Mouse (Mus musculus) heart, embryonic 15.5 days (tissue): ENCODE results near the gene Cdk17. TPM values are rescaled to one million over a fixed set of nuclear protein-coding genes. Genes with fewer than 3 reads are reported as not detected.

ENCODE experiments used
- ATAC-seq: fragments of 200-750 bp; cut with Nextera tagmentation; replicated peaks from 2 replicates; pipeline ENCODE4 v1.8.0; 2017; ENCODE audit warnings: low read depth, moderate TSS enrichment; ENCODE audit not compliant: insufficient number of reproducible peaks, insufficient read depth, low FRiP score
- H3K27ac ChIP-seq: fragments of 300-500 bp; sonication (generic); 2 replicates; pipeline ENCODE4 v1.5.1; 2015; ENCODE audit warnings: mild to moderate bottlenecking, inconsistent platforms
- H3K27me3 ChIP-seq: fragments of 300-500 bp; sonication (generic); 2 replicates; pipeline ENCODE4 v1.6.1; 2015; ENCODE audit warnings: inconsistent platforms
- H3K36me3 ChIP-seq: fragments of 300-500 bp; sonication (generic); 2 replicates; pipeline ENCODE4 v1.6.1; 2015; ENCODE audit warnings: mild to moderate bottlenecking, inconsistent platforms
- H3K4me1 ChIP-seq: fragments of 300-500 bp; sonication (generic); replicated peaks from 2 replicates; pipeline ENCODE4 v1.6.1; 2015; ENCODE audit warnings: inconsistent platforms
- H3K4me2 ChIP-seq: fragments of 300-500 bp; sonication (generic); 2 replicates; pipeline ENCODE4 v1.6.1; 2015; ENCODE audit warnings: inconsistent platforms, mild to moderate bottlenecking, moderate library complexity
- H3K4me3 ChIP-seq: fragments of 300-500 bp; sonication (generic); 2 replicates; pipeline ENCODE4 v1.5.1; 2015; ENCODE audit warnings: mild to moderate bottlenecking, inconsistent platforms
- H3K9ac ChIP-seq: fragments of 300-500 bp; sonication (generic); 2 replicates; pipeline ENCODE4 v1.6.1; 2015; ENCODE audit warnings: mild to moderate bottlenecking, inconsistent platforms
- H3K9me3 ChIP-seq: fragments of 300-500 bp; sonication (generic); replicated peaks from 2 replicates; pipeline ENCODE4 v1.6.1; 2016; ENCODE audit warnings: inconsistent platforms
- WGBS: fragments of 180-500 bp; shearing (Covaris S2); methylation state at CpG from one replicate; pipeline ENCODE4 v1.1.7; 2015; ENCODE audit warnings: mixed read lengths; 5-methylcytosine and 5-hydroxymethylcytosine counted together
- polyA plus RNA-seq: library from polyadenylated mRNA; unstranded; fragments of >200 nt; fragmentation: Nextera tagmentation; extraction: Ambion mirVana; gene quantifications from 2 replicates; pipeline ENCODE4 v1.2.1, GENCODE M21; 2015

Gene Cdk17
- polyA plus RNA-seq, 1 experiment from 2014 or later, result 16.7 TPM

- Histone ChIP-seq H3K36me3 (no peaks in the 10 kb centered on the region), H3K4me2 (peak overlapping the region; percentile 26), H3K27me3 (no peaks in the 10 kb centered on the region), H3K9ac (no peak overlapping the region), H3K27ac (peak overlapping the region; percentile 75), H3K4me1 (0 out of 2 replicates have a peak, but pooled peaks cover 2% of the 10 kb centered on the region), H3K9me3 (no peaks in the 10 kb centered on the region), H3K4me3 (no peak overlapping the region)
- peak; percentile 66 for ATAC-seq
- WGBS, result 42% methylated on average over 12 of the region's 12 CpGs
Measured at GRCm38 (mm10) chr10:93123957-93124613, 36.6 kb upstream of the Cdk17 start.

- Histone ChIP-seq H3K27ac (no peak overlapping the region), H3K27me3 (no peaks in the 10 kb centered on the region), H3K36me3 (no peaks in the 10 kb centered on the region), H3K4me2 (no peak overlapping the region), H3K4me3 (no peak overlapping the region), H3K4me1 (0 out of 2 replicates have a peak, but pooled peaks cover 2% of the 10 kb centered on the region), H3K9me3 (no peaks in the 10 kb centered on the region), H3K9ac (no peak overlapping the region)
- ATAC-seq, result no peak
- 72% methylated on average over 3 of the region's 3 CpGs for WGBS
Measured at GRCm38 (mm10) chr10:93126025-93126424, 34.6 kb upstream of the Cdk17 start.

DNA sequence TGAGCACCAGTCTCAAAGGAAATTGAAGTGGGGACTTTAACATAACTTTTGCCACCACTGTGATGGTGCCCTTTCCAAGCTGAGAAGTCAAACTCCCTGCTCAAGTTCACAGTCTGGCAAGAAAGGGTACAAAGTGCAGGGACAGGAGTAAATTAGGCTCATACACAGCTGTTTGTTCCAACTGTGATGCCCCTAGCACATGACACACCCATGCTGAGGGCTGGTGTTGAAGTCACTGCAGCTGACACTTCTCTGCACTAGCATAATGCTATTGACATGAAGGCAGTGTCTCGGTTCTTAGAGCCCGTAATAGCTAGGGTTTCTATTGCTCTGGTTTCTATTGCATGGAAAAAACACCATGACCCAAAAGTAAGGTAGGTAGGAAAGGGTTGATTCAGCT is 32.1 kb upstream of the Cdk17 start:
- no peaks in the 10 kb centered on the region for H3K27me3 ChIP-seq
- WGBS, result 80% methylated on average over 2 of the region's 2 CpGs

DNA sequence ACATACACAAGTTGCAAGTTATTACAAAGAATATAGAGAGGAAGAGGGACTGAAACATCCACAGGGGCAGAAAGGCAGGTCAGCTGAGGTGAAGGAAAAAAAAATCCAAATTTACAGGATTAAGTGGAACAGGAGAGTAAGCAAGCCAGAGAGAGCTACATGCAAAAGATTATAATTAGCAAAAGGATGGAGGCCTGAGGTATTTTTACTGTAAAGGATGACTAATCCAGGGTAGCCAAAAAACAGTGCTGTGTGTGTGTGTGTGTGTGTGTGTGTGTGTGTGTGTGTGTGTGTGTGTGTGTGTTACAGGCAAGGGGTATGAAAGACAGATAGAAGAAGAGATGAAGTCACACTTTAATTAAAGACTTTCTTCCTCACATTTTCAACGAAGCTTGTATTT is 31.3 kb upstream of the Cdk17 start:
- no peak for ATAC-seq
- no peaks in the 10 kb centered on the region for H3K27me3 ChIP-seq
- H3K4me2 ChIP-seq, result no peak overlapping the region
- H3K27ac ChIP-seq, result no peak overlapping the region
- H3K4me3 ChIP-seq, result no peak overlapping the region
- 69% methylated on average over 1 of the region's 1 CpGs for whole genome bisulfite sequencing
- H3K4me1 ChIP-seq, result no peaks in the 10 kb centered on the region
- H3K36me3 ChIP-seq, result no peaks in the 10 kb centered on the region
- no peak overlapping the region for H3K9ac ChIP-seq
- no peaks in the 10 kb centered on the region for H3K9me3 ChIP-seq

More for the DNA sequence above, 32.1 kb upstream of the Cdk17 start:
- no peak for ATAC-seq
- Histone ChIP-seq H3K27ac (no peak overlapping the region), H3K36me3 (no peaks in the 10 kb centered on the region), H3K4me2 (no peak overlapping the region), H3K9me3 (no peaks in the 10 kb centered on the region), H3K4me3 (no peak overlapping the region), H3K9ac (no peak overlapping the region), H3K4me1 (no peaks in the 10 kb centered on the region)

GRCm38 (mm10) chr10:93129904-93130455 is 30.7 kb upstream of the Cdk17 start:
- no peaks in the 10 kb centered on the region for H3K27me3 ChIP-seq
- no peak overlapping the region for H3K4me3 ChIP-seq
- no peaks in the 10 kb centered on the region for H3K4me1 ChIP-seq
- H3K9me3 ChIP-seq, result no peaks in the 10 kb centered on the region
- H3K36me3 ChIP-seq, result no peaks in the 10 kb centered on the region
- no peak overlapping the region for H3K27ac ChIP-seq
- no peak overlapping the region for H3K9ac ChIP-seq
- ATAC-seq, result no peak
- WGBS, result 75% methylated on average over 9 of the region's 9 CpGs
- H3K4me2 ChIP-seq, result no peak overlapping the region

- Histone ChIP-seq H3K9ac (no peak overlapping the region), H3K27me3 (no peaks in the 10 kb centered on the region), H3K36me3 (no peaks in the 10 kb centered on the region), H3K4me2 (no peak overlapping the region), H3K4me3 (no peak overlapping the region), H3K4me1 (no peaks in the 10 kb centered on the region), H3K27ac (no peak overlapping the region), H3K9me3 (no peaks in the 10 kb centered on the region)
- no peak for ATAC-seq
- 67% methylated on average over 10 of the region's 10 CpGs for WGBS
Measured at GRCm38 (mm10) chr10:93130456-93130940, 30.2 kb upstream of the Cdk17 start.

- ATAC-seq, result no peak
- H3K4me1 ChIP-seq, result no peaks in the 10 kb centered on the region
Measured at GRCm38 (mm10) chr10:93131865-93132566, 28.7 kb upstream of the Cdk17 start.

DNA sequence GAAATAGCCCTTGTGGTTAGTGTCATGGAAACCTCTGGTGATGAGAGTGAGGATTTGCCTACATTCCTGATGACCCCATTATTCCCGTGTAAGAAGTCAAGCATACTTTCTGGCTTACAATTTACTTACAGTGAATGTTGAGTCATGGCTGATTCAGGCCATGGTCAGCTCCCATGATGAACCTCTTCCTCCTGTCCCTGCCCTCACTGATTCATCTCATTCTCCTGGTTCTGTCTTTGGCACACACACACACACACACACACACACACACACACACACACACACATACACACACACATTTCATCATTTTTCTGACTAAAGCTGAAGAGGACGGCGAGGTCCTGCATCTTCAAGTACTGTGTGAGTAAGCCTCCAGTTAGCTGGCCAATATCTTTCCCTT is 21.9 kb upstream of the Cdk17 start:
- peaks cover 6% of the 10 kb centered on the region; the same call in 1 of the 2 replicates for H3K4me1 ChIP-seq
- no peak for ATAC-seq
- H3K9me3 ChIP-seq, result no peaks in the 10 kb centered on the region
- H3K4me3 ChIP-seq, result no peak overlapping the region
- H3K4me2 ChIP-seq, result no peak overlapping the region
- H3K9ac ChIP-seq, result no peak overlapping the region
- H3K27ac ChIP-seq, result no peak overlapping the region
- H3K27me3 ChIP-seq, result no peaks in the 10 kb centered on the region
- 76% methylated on average over 3 of the region's 3 CpGs for WGBS
- no peaks in the 10 kb centered on the region for H3K36me3 ChIP-seq

More at GRCm38 (mm10) chr10:93131865-93132566, 28.7 kb upstream of the Cdk17 start:
- no peak overlapping the region for H3K4me2 ChIP-seq
- H3K27ac ChIP-seq, result no peak overlapping the region
- H3K27me3 ChIP-seq, result no peaks in the 10 kb centered on the region
- H3K9me3 ChIP-seq, result no peaks in the 10 kb centered on the region
- no peaks in the 10 kb centered on the region for H3K36me3 ChIP-seq
- H3K4me3 ChIP-seq, result no peak overlapping the region
- 80% methylated on average over 9 of the region's 9 CpGs for WGBS
- no peak overlapping the region for H3K9ac ChIP-seq

DNA sequence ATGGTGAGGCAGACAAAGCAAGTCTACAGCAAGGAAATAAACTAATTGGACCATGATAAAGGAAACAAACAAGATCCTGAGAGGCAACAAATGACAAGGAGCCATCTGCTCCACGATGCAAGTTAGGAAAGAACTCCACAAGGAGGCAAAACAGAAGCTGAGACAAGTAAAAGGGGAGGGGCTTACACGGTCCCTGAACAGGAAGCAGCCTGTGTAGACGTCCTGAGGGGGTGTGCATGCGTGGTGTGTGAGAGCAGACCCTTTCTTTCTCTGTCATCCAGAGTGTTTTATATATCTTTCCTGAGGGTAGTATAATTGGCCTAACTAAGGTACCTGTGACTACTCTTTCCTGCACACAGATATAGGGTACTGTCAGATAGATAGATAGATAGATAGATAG is 19.9 kb upstream of the Cdk17 start:
- WGBS, result 44% methylated on average over 4 of the region's 4 CpGs
- Histone ChIP-seq H3K36me3 (no peaks in the 10 kb centered on the region), H3K27ac (no peak overlapping the region), H3K9me3 (no peaks in the 10 kb centered on the region), H3K4me1 (peaks cover 8% of the 10 kb centered on the region; the same call in 1 of the 2 replicates), H3K4me2 (no peak overlapping the region), H3K9ac (no peak overlapping the region), H3K27me3 (no peaks in the 10 kb centered on the region), H3K4me3 (no peak overlapping the region)
- no peak for ATAC-seq

DNA sequence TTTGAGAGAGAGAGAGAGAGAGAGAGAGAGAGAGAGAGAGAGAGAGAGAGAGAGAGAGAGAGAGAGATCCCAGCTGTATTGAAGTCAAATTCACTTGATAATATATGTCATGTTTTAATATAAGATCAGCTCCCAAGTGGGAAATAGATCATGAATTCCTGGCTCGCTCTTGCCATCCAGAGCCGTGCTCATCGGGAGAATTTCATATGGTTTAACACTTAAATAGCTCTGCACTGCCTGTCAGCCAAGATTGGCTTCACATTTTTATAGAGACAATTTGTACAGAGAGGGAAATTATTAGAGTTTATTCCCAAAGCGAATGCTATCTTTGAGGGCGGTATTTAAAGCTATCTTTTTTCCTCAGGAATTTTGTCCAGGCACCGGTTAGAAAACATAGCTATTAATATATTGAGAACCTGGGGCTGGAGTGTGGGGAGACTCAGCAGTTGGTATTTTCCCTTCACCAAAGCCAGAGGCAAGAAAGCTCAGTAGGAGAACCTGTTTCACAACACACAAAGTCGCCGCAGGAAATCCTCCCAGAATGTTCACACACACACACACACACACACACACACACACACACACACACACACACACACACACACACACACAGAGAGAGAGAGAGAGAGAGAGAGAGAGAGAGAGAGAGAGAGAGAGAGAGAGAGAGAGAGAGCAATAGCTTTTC is 17.9 kb upstream of the Cdk17 start:
- Histone ChIP-seq H3K4me2 (peak overlapping the region; percentile 60), H3K36me3 (no peaks in the 10 kb centered on the region), H3K27ac (no peak overlapping the region), H3K9ac (no peak overlapping the region), H3K27me3 (no peaks in the 10 kb centered on the region), H3K4me1 (peaks cover 8% of the 10 kb centered on the region; the same call in 1 of the 2 replicates), H3K4me3 (peak overlapping the region; percentile 31), H3K9me3 (no peaks in the 10 kb centered on the region)
- WGBS, result 30% methylated on average over 8 of the region's 8 CpGs
- no peak for ATAC-seq
